Mouse (Mus musculus): ENCODE results near the gene Gm10198. TPM values are rescaled to one million over a fixed set of nuclear protein-coding genes. Genes with fewer than 3 reads are reported as not detected.
A peak's percentile ranks its signal among the peaks of the same experiment; 100 is the strongest.

The Gm10198 gene
- total RNA-seq (2021): not detected
- long read RNA-seq: 0 reads

GRCm38 (mm10) chr13:111592485-111592884 lies at the start of gene Gm10198:
TSS of gene Gm10198 (plus strand) at chr13:111592785.
- DNase-seq (ENCODE audit: low spot score in 2 of 2): no peak

- no peak for DNase-seq (ENCODE audit: low spot score in 2 of 2)
Measured at GRCm38 (mm10) chr13:111545286-111545685, 47.3 kb upstream of the Gm10198 start.

- DNase-seq (ENCODE audit: low spot score in 2 of 2): no peak
Measured at GRCm38 (mm10) chr13:111552769-111553168, 39.8 kb upstream of the Gm10198 start.

- DNase-seq (ENCODE audit: low spot score in 2 of 2): no peak
Measured at GRCm38 (mm10) chr13:111553182-111553581, 39.4 kb upstream of the Gm10198 start.

GRCm38 (mm10) chr13:111553941-111554340 lies 38.6 kb upstream of the Gm10198 start:
- no peak for DNase-seq (ENCODE audit: low spot score in 2 of 2)

- DNase-seq (ENCODE audit: low spot score in 2 of 2): no peak
Measured at GRCm38 (mm10) chr13:111555333-111555732, 37.3 kb upstream of the Gm10198 start.

GRCm38 (mm10) chr13:111556375-111556774 lies 36.2 kb upstream of the Gm10198 start:
- DNase-seq (ENCODE audit: low spot score in 2 of 2): no peak

- no peak for DNase-seq (ENCODE audit: low spot score in 2 of 2)
Measured at GRCm38 (mm10) chr13:111560152-111560551, 32.4 kb upstream of the Gm10198 start.

GRCm38 (mm10) chr13:111562595-111562994 lies 30.0 kb upstream of the Gm10198 start:
- DNase-seq (ENCODE audit: low spot score in 2 of 2): no peak

GRCm38 (mm10) chr13:111574196-111574595 lies 18.4 kb upstream of the Gm10198 start:
- peak in 1 of 2 experiments; percentile 10 for DNase-seq (ENCODE audit: low spot score in 2 of 2)

- no peak for DNase-seq (ENCODE audit: low spot score in 2 of 2)
Measured at GRCm38 (mm10) chr13:111577177-111577576, 15.4 kb upstream of the Gm10198 start.

- DNase-seq (ENCODE audit: low spot score in 2 of 2): no peak
Measured at GRCm38 (mm10) chr13:111580054-111580453, 12.5 kb upstream of the Gm10198 start.

- no peak for DNase-seq (ENCODE audit: low spot score in 2 of 2)
Measured at GRCm38 (mm10) chr13:111598111-111598510, 5.5 kb downstream of the Gm10198 start.

- no peak for DNase-seq (ENCODE audit: low spot score in 2 of 2)
Measured at GRCm38 (mm10) chr13:111601383-111601782, 8.8 kb downstream of the Gm10198 start.

- DNase-seq (ENCODE audit: low spot score in 2 of 2): no peak
Measured at GRCm38 (mm10) chr13:111604826-111605225, 12.2 kb downstream of the Gm10198 start.

- no peak for DNase-seq (ENCODE audit: low spot score in 2 of 2)
Measured at GRCm38 (mm10) chr13:111616168-111617125, 23.9 kb downstream of the Gm10198 start.

GRCm38 (mm10) chr13:111620433-111620832 lies 27.8 kb downstream of the Gm10198 start:
- no peak for DNase-seq (ENCODE audit: low spot score in 2 of 2)

GRCm38 (mm10) chr13:111622425-111622824 lies 29.8 kb downstream of the Gm10198 start:
- DNase-seq (ENCODE audit: low spot score in 2 of 2): no peak

- DNase-seq (ENCODE audit: low spot score in 2 of 2): no peak
Measured at GRCm38 (mm10) chr13:111623112-111623511, 30.5 kb downstream of the Gm10198 start.

GRCm38 (mm10) chr13:111624115-111624514 lies 31.5 kb downstream of the Gm10198 start:
- DNase-seq (ENCODE audit: low spot score in 2 of 2): no peak

GRCm38 (mm10) chr13:111634163-111635160 lies 41.9 kb downstream of the Gm10198 start:
- DNase-seq (ENCODE audit: low spot score in 2 of 2): no peak
